Mouse (Mus musculus): ENCODE measurements around the gene Fbxw20.
"Not testable (repeated sequence)": the region's sequence is repeated elsewhere in the genome, so short reads cannot be mapped to it uniquely, and the experiment has no call there.

The Fbxw20 gene

GRCm38 (mm10) chr9:109234654-109235053, at the start of gene Fbxw20:
Gene Fbxw20, minus strand, starts transcription at chr9:109234754.
- in situ Hi-C loops (cut with MboI, MseI): no loop called here

- in situ Hi-C loops (cut with MboI, MseI): no loop called here
These were observed 28.5 kb upstream of the Fbxw20 start for GRCm38 (mm10) chr9:109263041-109263440.

DNA sequence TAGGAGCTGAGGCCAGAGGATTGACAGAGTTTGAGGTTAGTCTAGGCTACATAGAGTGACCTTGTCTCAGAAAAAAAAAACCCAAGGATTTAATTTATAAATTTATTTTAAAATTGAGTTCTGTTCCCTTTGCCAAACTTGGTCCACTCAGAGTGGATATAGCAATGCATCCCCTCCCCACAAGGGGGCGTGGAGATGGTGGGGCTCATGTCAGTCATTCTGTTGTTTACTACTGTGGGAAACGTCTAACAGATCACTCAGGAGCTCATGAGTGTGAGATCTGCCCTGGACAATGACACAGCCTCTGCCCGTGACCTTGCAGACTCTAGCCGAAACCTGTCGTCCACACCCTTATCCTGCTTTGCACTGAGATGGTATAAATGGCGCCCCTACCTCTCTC, 16.1 kb downstream of the Fbxw20 start:
- in situ Hi-C loops (cut with MboI, MseI): no loop called here

DNA sequence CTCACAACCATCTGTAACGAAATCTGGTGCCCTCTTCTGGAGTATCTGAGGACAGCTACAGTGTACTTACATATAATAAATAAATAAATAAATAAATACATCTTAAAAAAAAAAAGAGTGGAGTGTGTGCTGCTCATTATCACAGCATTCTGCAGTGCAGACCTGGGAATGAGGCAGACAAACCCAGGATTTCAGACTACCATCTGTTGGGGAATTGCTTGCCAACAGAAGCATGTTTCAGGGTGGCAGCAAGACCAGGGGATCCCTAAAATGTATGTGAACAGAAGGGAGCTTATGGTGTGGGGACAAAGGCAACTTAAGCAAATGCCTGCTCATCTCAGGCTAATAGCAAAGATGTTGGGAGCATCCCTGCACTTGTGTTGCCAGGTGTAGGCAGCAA, 33.2 kb downstream of the Fbxw20 start:
- in situ Hi-C loops (cut with MboI, MseI): not testable (repeated sequence)

- in situ Hi-C loops (cut with MboI, MseI): no loop called here
These were observed 34.2 kb downstream of the Fbxw20 start for GRCm38 (mm10) chr9:109200349-109200748.

DNA sequence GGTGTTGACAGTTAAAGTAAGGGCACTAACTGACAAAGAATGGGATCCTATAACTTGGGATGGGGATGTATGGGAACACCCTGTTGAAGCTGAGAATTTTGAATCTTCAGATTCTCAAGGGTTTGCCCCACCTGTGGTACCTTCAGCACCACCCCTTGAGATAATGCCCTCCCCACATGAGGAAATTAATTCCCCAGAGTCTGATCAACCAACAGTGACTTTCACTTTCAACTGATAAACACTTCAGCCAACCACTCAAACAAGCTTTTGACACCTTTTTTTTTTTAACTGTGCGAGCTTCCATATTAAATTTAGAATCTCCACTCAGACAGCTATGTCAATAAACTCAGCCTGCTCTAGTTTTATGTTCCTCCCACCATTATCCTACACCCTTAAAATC, 35.2 kb downstream of the Fbxw20 start:
- in situ Hi-C loops (cut with MboI, MseI): no loop called here

DNA sequence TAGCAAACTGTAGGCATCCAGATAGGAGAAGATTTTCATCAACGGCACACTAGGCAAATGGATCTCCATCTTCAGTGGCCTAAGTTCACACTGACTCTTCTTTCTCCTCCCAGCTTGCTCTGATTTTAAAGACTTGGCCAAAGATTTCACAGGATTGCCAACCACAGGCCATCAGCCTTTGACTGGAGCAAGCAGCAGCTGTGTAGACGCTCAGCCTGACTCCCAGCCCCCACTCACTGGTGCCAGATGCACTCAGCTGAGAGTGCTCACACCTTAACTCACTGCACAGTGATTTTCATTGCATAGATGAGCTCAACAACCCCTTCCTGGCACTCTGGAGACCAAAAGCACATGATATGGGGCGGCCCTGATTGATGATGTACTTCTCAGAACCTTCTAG, 38.7 kb downstream of the Fbxw20 start, which contains the start of gene Fbxw13:
Gene Fbxw13 (minus strand): TSS at position 101 of the 400 bp plus-strand sequence.
- in situ Hi-C loops (cut with MboI, MseI): not testable (repeated sequence)

- in situ Hi-C loops (cut with MboI, MseI): no loop called here
These were observed 57.3 kb downstream of the Fbxw20 start for GRCm38 (mm10) chr9:109177208-109177607.

- in situ Hi-C loops (cut with MboI, MseI): no loop called here
These were observed 58.3 kb downstream of the Fbxw20 start for GRCm38 (mm10) chr9:109176301-109176700.
